Mouse (Mus musculus): Measurements from ENCODE around the gene Vapb.
A peak's percentile ranks its signal among the peaks of the same experiment; 100 is the strongest.

Gene Vapb

DNA sequence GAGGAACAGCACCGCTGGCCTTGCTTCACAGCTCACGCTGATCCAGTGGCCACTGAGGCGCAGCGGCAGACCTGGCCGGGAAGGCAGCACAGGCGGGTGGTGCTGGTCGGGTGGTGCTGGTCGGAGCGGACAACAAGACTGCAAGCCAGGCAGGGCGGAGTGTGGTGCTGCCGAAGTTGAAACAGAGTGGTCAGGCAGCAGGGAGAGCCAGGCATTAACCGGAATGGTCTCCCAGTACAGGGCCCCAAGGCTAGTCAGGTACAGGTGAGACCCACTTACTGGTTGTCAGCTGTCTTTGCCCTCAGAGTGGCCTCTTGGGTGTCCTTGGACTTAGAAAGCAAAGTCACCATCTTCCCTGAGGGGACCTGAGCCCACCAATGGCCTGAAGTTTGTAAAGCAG lies 56.7 kb downstream of the Vapb start:
- no peak for DNase-seq

DNA sequence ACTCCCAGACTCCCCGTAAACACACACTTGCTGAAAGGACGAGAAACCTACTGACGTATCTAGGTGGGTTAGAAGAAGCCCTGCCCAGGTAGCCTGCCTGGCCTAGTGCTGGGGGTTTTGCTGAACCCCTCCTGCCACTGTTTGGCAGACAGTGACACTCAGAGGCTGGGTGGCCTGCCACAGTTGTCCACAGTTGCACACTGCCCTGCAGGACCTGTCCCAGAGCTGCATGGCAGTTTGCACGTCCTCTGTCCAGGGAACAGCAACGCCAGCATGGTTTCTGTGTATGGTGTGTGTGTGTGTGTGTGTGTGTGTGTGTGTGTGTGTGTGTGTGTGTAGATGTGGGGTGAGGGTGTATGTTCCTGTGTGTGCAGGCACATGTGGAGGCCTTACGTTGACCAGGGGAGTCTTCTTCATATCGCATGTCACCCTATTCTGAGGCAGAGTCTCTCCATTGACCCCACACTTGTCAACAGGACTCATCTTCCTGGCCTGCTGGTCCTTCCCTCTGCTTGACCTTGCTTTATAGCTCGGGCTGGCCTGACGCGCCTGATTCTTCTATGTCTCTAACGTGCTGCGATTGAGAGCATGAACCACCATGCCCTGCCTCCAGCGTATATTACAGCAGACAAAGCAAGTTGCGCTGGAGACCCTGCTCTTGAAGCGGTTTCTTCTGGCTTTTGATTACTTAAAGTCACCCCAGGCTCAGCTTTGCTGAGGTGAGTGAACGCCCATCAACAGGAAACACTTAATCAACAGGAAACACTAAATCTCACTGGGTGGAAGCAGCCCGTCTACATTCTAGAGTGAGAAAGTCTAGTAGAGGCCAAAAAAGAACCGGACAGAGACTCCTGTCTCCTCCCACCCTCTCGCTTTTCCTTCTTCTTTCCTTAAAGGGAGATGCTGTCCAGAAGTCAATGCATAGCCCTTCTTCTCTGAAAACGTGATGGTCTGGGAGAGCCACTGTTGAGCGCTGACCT lies 57.5 kb downstream of the Vapb start:
- DNase-seq, result no peak

DNA sequence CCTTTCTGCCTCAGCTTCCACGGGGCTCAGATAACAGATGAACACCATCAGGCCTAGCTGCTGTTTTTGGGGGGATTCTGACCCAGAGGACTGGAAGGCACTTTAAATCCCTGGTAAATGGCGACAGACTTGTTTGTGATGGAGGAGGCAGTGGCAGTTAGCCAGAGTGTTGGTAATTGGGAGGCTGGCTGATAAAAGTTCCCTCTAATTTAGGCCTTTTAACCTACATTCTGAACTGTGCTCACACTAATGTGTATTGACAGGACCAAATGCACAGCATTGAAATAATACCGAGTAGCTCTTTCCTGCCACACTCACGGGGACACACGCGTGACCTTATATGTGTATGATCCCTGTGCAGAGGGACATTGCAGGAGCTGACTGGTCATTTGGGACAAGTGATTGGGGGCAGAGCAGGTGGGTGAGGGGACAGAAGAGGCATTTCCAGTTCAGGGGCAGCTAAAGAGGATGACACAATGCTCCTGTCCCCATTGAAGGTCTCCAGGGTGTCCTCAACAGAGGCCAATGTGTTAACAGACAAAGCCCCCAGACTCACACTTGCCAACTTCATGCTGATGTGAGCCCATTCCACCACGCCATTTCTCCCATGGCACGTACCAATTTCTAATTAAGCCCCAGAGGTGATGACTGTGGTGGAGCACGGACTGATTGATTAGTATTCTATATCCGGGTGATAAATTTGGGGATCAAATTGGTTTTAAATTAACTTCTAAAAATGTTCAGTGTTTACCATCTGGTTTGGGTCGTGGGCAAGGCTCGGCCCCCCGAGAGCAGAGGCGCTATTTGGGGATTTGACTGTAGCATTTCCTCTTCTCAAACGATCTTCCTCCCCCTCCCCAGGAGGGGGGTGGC lies 58.7 kb downstream of the Vapb start:
- no peak for DNase-seq

DNA sequence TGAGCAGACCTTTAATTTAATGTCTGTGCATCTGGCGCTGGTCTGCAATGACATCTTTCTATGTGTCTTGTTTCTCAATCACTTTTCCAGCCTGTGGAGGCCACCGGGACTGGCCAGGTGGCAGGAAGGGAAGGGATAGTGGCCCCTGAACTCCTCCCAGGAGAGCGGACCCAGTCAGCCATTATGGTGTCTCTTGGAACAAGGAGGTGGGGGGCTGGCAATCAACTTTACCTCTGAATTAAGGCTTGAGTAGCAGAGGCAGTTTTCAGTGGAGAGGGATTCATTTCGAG lies 59.3 kb downstream of the Vapb start:
- no peak for DNase-seq

DNA sequence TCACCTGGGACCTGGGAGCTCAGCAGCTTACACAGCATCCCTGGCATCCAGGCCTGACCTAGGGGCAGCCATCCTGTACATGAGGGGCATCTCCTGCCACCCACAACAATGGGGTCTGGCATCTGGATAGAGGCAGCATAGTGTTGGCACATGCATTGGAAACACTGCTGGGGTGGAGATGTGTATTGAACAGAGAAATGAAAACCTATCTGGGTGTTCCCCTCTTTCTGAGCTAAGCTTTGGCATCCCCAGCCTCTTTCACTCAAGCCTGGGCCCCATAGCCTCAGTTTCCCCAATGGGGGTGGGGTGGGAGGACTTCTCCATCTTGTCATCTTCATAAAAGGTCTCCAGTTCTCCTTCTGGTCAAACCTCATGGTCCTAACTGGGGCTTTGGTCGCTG lies 62.2 kb downstream of the Vapb start:
- no peak for DNase-seq

DNA sequence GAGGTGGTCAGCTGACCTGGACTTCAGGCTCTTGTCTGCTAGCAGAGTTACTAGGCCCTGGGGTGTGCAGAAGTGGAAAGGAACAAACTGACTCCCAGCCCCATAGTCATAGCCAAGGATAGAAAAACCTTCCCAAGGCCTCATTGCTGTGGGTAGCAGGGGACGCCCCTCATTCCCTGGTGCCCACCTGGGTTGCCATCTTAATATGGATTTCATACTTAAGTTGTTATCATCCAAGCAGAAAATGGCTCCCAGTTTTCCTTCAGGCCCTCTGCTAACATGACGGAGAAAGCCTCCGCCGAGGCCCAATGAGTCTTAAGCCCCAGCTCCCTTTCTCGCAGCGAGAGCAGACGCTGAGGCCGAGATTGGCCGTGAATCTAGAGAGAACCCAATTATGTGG lies 63.3 kb downstream of the Vapb start:
- no peak for DNase-seq

DNA sequence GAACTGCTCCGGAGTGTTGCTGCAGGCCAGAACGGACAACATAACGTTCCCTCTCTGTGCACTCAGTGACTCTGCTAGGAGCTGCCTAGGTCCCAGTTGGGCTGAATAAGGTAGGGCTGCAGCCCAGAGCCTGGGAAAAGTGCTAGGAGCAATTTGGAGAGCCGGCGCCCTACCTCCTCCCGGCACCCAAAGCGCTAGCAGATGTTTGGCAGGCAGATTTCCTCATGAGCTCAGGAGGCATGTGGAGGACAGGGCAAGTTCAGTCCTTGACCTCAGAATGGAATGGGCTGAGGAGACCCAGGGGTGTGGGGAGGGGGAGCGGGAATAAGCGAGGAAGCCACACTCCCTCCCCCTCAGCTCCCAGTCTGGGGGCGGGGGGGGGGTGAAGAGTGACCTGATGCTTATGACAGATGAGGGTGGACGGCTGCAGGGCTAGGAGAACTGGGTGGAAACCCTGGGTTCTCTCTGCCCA lies 64.1 kb downstream of the Vapb start:
- DNase-seq, result no peak

DNA sequence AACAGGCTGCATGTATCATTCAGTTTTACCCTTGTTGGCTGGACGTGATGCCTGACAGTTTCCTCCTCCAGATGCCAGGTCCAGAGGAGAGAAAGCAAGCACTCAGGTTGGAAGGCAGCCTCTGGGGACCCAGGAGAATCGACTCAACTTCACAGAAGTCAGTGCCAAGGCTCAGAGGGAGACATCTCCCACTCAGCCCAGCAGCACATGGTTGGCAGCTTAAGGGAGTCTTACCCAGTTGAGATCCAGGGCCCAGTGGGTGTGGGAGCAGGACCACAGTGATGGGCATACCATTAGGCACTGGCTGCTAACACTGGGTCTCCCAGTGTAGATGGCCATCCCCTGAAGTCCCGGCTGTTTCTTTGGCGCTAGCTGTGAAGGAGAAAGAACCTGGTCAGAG lies 64.9 kb downstream of the Vapb start:
- no peak for DNase-seq

- DNase-seq, result no peak
Measured at GRCm38 (mm10) chr2:173802956-173803355, 65.6 kb downstream of the Vapb start.

DNA sequence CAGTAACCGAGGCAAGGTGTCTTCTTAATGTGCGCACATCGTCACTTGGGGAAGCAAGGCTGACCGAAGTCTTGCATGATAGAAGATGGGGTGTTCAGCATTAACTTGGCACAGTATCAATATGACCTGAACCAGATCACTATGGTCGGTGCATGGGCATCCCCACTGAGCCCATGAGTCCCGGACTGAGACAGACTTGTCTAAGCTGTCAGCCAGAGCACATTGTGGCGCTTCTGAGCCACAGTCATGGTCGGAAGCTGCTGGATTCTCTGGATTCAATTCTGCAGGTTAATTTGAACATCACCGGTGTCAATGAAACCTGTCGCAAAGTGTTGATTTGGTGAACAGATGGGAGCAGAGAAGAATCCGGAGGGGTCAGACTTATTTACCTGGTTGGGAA lies 66.5 kb downstream of the Vapb start:
- DNase-seq, result no peak

DNA sequence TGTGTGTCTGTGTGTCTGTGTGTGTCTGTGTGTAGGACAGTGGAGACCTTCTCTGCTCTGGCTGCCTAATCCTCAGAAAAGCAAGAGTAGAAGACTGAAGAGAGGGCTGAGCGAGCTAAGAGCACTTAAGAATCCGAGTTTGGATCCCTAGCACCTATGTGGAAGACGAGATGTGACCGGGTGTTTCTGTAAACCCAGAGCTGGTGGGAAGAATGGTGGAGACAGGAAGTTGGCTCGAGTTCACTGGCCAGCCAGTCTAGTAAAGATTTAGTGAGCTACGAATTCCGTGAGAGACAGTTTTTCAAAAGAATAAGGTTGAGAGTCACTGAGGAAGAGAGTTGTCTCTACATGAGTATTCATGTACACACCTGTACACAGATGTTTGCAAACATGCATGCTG lies 69.3 kb downstream of the Vapb start:
- no peak for DNase-seq

DNA sequence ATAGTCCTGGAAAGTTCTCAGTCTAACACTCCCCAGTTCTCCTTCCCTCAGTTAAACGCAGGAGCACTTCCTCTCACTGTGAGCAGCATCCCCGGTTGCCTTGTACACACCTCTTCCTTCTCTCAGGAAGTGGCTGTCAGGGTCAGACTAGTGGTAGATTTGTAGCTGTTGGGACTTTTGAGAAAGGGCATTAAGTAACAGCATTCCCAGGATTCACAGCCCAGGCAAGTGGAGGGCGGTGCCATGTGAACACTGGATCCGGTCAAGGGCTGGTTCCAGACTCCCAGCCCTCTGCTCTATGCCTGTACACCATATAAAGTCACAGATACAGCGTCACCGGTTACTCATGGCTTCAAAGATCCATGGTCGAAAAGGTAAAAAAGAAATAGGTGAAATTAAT lies 71.6 kb downstream of the Vapb start:
- DNase-seq, result no peak

DNA sequence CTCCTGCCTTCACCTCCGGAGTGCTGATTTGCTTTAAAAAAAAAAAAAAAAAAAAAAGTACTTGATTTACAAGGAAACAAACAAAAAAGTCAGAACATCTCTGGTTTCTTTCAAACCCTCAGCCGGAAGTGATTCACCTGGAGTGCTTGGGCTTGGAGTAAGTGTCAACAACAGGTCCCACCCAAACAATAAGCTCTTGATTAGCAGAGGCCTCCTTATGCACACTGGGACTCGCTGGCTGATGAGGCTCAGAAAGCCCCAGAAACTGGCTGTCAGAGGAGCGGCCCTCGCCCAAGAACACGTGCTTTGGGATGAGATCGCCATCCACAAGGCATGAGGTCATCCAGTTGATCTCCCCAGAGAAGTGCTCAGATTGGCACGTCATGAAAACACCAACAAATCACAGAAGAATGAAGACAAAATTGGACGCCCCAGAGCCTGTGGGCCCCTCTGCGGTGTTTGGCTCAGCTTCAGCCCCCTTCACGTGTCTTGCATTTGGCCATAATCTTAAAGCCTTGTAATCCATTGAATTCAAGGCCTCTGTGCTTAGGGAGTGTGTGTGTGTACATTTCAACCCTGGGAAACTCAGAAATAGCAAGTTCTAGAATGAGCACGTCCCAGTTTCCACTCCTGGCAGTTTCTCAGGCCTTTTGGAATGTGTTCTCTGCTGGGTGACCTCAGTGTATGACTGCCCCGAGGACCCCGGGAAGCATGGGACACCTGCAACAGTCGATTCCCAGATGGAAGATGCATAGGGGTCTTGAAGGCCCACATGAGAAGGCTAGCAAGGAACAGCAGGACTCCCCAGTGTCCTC lies 72.9 kb downstream of the Vapb start:
- DNase-seq, result no peak

DNA sequence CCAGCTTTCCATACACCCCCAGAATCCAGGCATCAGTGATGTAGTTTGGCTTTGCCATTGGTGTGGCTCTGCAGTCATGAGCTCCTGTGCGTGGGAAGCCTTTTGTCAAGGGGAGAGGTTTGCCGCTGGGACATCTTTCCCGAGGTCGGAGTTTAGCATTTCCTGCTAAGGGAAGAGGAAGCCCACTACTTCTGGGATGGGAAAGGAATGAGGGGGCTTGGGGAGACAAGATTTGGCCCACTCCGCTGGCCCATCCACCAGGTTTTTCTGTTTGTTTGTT lies 73.5 kb downstream of the Vapb start:
- DNase-seq, result no peak

DNA sequence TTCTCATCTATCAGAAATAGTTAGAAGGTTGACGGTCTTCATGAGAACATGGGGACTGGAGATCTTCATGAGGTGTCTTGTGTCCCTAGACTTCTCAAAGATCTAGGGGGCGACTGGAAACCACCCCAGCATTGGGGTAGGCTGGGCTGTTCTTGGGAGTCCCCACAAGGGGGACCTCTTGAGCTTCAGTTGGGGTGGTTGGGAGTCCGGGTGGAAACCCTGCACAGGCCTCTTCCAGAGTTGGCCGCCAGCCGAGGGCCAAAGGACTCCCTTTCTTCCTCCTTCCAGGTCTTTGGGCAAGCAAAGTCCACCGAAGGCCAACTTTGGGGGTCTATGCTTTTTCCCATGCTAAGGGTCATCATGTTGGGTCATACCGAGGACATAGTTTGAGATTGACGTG lies 74.5 kb downstream of the Vapb start:
- no peak for DNase-seq

- DNase-seq, result peak; percentile 65 to 75
Measured at GRCm38 (mm10) chr2:173813071-173813470, 75.8 kb downstream of the Vapb start.

DNA sequence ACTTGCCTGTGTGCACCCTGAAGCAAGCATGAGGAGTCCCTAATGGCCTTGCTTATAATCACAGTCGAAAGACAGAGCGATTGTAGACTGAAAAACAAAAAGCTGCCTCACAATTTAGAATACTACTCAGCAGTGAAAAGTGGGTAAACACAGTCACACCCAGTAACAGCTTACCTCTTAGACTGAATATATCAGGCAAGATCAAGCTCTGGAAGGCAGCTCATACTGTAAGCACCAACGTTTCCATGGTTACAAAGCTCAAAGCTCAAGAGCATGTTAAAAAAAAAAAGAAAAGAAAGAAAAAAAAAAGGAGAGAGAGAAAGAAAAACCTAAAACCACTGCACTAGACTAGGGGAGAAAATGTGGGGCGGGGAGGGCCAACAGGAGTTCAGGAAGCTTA lies 89.0 kb downstream of the Vapb start:
- DNase-seq, result no peak

DNA sequence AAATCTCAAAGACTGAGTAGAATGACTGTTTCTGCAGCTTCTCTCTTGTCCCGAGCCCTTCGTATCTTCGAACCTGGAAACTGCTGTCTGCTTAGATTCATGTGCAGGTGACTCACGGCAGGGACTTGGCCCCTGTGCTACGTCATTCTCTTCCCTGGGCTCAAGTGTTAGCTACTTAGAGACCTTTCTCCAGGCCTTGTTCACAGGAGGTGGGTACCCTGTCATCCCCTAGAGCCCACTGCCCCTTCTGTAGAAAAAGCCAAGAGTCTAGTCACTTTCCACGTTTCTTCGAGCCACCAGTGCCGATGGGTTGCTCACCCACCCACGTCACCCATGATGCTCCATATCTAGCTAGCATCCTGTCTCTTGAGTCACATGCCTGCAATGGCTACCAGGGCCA lies 89.9 kb downstream of the Vapb start:
- DNase-seq, result no peak

GRCm38 (mm10) chr2:173828134-173828533 lies 90.8 kb downstream of the Vapb start:
- DNase-seq, result no peak

- no peak for DNase-seq
Measured at GRCm38 (mm10) chr2:173832828-173833492, 95.6 kb downstream of the Vapb start.
